Mouse (Mus musculus): ENCODE results near the gene Kif13a. TPM values are rescaled to one million over a fixed set of nuclear protein-coding genes. Genes with fewer than 3 reads are reported as not detected.

Gene Kif13a
- total RNA-seq, 4 experiments from 2014 or later, result 22.8 to 32.5 (median 26.4) TPM

DNA sequence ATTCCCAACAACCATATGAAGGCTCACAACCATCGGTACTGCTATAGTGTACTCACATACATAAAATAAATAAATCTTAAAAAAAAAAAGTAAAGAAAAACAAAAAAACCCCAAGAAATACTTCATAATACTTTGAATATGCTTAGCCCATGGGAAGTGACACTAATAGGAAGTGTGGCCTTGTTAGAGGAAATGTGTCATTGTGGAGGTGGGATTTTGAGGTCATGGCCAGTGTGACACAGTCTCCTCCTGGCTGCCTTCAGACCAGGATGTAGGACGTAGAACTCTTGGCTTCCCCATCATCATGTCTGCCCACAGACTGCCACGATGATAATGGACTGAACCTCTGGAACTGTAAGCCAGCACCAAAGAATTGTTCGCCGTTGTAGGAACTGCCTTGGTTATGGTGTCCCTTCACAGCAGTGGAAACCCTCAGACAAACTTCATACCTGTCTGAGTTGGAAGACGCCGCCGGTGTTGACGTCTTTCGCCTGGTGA, 143.6 kb downstream of the Kif13a start:
- DNase-seq (ENCODE audit: low spot score in 2 of 2), result no peak

DNA sequence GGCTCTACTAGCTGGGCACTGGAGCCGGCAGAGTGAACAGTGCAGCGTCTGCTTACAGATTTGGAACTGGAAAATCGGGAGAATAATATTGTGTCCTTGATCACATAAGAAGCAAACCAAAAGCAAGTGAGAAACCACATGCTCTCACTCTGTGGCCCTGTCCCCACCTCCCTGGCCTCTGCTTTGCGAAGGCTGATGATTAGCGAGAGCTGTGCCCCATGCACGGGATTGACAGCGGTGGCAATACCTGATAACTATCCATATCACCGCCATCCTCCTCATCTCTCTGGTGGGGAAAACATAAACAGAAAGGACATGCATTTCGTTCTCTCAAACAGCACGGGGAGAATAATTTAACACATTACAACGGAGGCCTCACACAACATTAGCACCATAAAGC, 149.3 kb downstream of the Kif13a start:
- no peak for DNase-seq (ENCODE audit: low spot score in 2 of 2)

DNA sequence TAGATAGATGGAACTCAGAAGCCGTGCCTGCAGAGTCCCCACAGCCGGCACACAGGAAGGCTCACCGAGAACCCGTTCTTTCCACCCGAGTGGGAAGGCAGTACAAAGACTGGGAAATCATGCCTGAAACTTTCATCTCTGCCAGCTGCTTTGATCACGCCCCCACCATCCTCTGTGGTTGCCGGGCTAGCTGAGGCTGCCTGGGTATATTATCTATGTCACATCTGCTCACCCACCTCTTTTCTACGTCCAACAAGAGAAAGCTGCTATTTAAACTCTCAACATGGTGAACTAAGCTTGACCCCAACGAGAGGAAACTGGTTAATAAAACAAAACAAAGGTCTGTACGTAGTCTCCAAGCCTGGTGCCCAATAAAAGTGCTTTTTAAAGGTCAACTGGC, 149.8 kb downstream of the Kif13a start:
- peak in 1 of 2 experiments; percentile 9 for DNase-seq (ENCODE audit: low spot score in 2 of 2)

DNA sequence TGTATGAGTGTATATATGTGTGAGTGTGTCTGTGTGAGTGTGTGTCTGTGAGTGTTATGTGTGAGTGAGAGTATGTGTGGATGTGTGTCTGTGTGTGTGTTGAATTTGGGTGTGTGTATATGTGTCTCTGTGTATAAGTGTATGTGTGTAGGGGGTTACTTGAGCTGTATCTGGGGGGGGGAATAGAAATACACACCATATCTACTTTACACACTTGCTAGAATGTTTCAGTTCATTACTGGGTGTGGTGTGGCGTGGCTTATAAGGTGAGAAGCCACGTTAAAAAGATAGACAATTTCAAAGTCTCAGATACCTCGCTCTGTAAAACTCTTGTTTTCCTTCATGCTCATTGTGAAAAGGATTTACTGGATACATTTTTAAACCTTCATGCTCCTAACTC, 152.2 kb downstream of the Kif13a start:
- no peak for DNase-seq (ENCODE audit: low spot score in 2 of 2)

DNA sequence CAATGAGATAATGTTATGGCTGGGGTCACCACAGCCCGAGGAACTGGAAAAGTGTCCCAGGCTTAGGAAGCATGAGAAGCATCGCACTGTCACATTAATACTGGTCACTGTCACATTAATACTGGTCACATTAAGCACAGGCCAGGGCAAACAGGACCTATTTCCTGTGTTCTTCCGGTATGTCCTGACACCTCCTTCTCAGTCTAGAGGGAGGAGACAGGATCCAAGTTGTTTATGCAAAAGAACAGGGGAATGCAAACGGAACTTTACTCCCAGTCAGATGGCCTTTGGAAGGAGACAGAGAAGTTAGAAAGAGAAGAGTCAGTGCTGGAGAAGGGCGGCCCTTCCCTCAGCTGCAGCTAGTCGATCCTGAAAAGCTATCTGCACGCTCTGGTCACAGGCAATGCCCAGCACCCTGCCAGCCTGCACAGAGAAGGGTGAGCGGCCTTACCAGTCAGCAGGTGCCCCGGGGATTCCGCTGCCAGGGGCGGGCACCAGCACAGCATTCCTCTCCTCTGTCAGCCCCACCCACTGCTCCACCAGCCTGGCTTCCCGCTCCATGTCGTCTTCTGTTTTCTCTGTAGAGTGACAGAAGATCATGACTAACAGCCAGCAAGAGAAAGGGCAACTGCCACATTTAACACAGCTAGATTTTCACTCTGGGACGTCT, 152.9 kb downstream of the Kif13a start:
- no peak for DNase-seq (ENCODE audit: low spot score in 2 of 2)

DNA sequence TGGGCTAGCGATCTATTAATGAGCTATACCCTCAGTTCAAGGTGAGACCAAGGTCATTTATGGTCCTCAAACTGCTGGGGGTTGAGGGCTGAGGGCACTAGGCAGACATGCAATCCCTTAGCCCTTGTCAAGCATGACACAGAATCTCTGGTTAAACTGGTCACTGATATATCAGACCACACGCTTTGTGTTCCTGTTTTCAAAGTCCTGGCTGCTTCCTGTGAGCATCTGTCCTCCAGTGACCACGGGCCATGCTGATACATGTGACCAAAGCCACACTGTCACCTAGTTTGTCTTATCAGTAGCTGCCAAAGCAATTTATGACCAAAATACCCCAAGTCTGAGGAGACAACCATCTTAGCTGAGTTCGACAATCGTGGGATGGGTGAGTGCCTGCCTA, 154.7 kb downstream of the Kif13a start:
- no peak for DNase-seq (ENCODE audit: low spot score in 2 of 2)

DNA sequence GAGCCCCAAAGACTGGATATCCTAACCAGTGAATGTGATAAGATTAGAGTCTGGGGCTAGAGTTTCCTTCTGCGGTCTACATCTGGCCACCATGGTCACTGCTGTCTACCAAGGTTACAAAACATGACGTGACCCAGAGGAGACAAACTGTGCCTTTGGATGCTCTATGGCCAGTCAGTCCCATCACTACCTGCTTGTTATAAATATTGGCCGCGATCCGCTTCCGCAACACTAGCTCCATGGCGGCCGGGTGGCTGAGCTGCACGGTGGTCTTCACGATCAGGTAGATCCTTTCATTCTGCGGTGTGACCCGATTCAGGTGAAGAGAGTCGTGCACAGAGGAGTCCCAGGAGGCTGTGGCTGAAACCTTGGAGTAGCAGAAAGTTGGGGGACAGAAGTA, 157.1 kb downstream of the Kif13a start:
- DNase-seq (ENCODE audit: low spot score in 2 of 2), result no peak

DNA sequence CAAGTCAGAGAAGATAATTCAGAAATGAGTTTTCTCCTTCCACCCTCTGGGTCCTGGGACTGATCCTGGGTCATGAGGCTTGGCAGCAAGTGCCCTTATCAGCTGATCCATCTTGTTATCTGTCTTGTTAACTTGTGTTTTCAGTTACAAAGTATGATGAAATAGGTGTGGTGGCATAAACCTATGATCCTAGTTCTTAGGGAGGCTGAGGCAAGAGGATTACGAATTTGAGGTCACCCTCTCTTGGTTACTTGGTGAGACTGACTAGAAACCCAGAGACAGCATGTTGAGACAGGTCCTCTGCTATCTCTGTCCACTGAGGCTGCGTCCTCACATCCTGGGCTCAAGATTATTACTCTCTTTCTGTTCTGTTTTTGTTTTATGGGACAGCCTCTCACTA, 164.3 kb downstream of the Kif13a start:
- no peak for DNase-seq (ENCODE audit: low spot score in 2 of 2)

DNA sequence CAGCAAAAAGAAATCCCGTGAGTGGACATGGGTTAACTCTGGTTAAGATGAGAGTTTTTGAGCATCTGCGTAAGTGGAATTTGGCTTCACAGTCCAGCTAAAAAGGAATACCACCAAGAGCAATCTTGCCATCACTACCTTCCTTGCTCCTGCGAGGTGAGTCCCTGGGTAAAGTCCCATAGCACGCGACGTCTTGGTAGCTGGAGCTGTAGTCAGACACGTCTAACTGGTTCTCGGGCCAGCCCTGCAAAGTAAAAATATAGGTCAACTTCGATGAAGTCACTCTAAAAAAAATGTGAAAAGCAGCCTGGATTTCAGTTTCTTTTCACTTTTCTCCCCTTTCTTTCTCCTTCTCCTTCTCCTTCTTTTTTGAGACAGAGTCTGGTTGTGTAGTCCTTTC, 166.5 kb downstream of the Kif13a start:
- DNase-seq (ENCODE audit: low spot score in 2 of 2), result no peak

DNA sequence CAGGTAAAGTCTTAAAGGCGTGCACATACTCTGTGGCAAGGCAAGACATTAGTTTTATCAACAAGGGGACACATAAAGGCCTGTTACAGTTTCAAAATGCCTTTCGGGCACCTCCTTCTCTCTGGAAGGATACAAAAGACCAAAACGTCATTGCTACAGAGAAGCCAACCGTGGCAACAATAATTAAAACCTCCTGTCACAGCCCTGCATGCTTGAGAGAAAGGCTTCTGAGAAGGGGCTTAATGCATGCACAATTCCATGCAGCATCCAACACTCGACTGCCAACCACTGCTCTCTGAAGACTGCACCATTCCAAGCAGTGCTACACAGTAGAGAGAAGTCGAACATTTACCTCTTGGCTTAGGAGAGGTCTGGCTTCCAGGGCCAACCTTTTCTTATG, 168.7 kb downstream of the Kif13a start:
- no peak for DNase-seq (ENCODE audit: low spot score in 2 of 2)

DNA sequence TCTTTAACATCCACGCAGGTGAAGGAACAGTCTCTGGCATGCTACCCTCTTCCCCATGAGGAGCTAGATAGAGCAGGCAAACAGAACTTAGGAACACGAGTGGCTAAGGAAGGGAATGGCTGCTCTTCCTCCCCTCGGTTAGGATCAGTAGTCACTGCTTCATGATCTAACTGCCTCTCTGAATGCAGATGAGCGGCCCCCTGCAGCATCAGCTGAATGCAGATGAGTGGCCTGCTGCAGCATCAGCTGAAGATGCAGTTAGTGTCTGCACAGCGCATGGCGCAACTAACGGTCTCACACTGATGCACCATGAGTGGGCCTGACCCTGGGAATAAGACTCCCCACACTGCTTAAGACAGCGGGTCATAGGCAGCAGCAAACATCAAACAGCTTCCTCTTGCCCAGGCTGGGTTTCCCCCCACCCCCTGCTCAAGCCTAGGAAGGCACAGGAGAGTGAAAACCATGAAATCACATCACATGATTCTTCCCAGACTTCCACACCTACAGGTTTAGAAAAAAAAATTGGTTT, 170.3 kb downstream of the Kif13a start:
- no peak for DNase-seq (ENCODE audit: low spot score in 2 of 2)

DNA sequence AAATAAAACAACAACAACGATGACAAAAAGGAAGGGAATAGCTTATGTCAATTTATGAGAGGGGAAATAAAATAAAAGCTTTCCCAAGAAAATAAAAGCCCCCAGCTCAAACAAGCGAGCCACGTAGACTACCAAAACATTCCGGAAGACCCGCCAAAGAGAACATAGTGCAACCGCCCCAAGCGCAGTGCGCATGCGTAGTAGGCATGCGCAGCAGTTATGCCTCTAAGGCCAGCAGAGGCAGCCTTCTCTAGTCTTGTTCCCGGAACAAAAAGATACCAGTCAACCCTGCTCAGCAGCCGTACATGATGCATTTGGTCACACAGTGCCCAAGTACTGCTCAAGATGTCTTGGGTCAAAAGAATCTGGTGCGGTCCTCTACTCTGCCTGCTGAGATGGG, 171.0 kb downstream of the Kif13a start:
- no peak for DNase-seq (ENCODE audit: low spot score in 2 of 2)

DNA sequence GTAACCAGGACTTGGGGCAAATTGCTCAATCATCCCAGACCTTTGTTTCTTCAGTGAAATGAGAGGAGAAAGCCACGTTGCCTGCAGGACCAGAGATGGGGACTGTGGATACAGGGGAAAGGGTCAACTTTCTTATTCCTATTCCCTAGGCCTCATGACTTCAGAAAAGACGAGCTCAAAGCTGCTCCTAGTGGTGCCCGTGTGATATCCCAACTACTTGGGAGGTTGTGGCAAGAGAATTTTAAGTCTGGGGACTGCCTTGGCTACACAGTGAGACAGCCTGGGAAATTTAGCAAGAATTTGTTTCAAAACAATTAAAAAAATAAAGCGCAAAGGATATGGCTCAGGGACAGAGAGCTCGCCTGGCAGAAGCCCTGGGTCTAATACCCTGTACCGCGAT, 171.7 kb downstream of the Kif13a start:
- DNase-seq (ENCODE audit: low spot score in 2 of 2), result no peak

DNA sequence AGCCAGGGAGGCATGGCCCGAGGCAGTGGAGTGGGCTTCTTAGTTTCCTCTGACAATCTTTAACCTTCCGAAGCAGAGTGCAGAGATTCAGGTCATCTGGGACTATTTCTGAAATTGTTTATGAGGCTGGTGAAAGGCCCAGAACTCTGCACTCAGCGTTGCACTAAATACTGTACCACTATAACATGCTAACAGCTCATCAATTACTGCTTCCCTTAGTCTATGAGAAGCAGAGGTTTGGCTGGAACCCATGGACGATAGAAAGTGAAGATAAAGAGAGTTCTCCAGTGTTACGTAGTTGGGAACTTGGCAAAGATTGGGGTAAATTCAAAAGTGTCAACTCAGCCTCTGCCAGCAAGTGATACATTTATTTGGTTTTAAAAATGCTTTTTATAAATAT, 176.4 kb downstream of the Kif13a start:
- no peak for DNase-seq (ENCODE audit: low spot score in 2 of 2)

DNA sequence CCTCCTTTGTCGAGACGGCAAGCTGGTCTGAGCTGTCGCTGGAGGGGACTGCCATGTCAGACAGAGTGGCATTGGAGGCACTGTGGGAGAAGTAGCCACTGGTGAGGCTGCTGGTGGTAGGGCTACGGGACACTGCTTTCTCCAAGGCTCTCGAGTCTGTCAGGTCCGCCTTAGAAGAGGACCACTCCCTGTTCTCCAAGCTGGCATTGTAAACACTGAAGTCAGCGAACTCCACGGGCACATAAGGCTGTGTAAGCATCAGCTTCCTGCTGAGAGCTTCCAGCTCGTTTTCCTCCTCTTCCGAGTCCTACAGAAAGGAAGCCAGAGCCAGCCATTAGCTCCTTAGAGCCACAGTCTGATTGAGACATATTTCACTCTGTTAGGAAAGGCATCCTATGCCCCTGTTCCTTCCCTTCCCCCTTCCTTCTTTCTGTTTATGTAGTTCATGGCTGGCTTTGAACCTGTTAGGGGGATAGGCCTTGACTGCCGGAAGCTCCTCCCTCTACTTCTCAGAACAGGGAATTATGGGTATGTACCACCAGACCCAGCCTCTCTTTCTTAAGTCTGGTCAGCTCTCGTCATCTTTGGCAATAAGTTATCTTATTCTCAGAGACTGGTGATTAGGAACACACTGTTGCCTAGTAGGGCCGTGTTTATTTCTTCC, 177.0 kb downstream of the Kif13a start:
- DNase-seq (ENCODE audit: low spot score in 2 of 2), result no peak

DNA sequence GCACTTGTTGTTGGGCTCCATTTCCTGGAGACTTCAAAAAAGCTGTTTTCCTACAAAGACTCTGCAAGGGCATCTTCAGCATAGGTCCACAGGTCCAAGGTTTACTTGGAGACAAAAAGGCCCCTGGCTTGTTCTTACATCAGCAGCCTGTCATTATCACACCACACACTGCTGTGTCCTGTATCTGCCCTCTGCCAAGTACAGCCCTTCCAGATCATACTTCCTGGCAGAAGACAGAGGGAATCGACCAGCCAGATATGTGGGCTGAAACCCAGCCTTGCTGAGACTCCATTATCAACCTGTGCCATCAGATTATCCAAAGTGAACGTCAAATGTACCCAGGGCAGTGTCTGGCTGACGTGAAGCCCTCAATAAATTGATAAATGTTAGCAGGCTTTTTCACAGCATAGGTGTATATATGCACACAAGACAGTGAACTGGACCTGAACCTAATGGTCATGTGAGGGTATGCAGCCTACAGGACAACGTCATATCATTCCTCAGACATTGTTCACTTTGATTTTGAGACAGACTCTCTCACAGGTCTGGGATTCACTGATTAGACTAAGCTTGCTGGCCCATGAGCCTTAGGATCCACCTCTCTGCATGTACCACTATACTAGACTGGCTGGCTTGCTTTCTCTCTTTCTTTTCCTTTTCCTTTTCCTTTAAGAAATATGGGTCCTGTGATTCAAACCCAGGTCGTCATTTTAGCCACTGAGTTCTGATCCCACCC, 181.4 kb downstream of the Kif13a start:
- DNase-seq (ENCODE audit: low spot score in 2 of 2), result no peak

DNA sequence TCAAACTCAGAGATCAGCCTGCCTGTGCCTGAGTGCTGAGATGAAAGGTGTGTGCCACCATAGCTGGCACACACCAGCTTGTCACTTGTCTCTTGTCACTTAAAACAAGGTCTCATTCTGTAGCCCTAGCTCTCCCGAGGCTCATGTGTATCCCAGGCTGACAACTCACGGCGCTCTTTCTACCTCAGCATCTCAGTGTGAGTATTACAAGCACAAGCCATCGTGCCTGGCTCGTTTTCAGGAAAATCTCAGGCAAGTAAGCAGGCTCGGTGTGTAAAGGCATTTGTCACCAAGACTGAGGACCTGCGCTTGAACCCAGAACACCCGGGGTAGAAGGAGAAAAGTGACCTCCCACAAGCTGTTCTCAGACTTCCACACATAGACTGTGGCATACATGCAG, 185.8 kb downstream of the Kif13a start:
- no peak for DNase-seq (ENCODE audit: low spot score in 2 of 2)

DNA sequence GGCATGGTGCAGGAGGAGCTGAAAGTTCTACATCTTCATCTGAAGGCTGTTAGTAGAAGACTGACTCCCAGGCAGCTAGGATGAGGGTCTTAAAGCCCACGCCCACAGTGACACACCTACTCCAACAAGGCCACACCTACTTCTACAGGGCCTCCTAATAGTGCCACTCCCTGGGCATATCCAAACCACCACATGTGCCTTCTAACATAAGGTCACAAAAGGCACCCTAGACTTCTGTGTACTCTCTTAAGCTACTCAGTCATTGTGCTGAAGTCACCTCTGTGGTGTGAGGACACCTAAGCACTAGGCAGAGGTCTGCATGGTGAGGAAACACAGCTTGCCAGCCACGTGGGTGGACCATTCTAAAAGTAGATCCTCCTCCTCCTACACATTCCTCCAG, 187.3 kb downstream of the Kif13a start:
- DNase-seq (ENCODE audit: low spot score in 2 of 2), result no peak

DNA sequence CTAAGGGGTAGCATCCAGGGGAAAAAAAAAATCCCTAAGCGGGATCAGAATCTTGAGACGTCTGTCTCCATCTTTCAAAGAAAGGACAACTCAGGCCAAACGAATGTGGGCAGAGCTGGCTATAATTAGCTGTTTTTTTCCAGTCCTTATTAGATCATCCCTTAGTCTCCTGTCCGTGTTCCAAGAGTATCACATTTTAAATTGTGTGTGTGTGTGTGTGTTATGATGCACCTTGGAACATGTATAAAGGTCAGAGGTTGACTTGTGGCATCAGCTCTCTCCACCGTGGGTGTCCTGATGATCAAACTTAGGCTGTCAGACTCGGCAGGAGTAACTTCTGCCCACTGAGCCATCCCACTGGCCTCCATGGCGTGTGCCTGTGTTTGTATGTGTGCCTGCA, 190.2 kb downstream of the Kif13a start:
- DNase-seq (ENCODE audit: low spot score in 2 of 2), result no peak

DNA sequence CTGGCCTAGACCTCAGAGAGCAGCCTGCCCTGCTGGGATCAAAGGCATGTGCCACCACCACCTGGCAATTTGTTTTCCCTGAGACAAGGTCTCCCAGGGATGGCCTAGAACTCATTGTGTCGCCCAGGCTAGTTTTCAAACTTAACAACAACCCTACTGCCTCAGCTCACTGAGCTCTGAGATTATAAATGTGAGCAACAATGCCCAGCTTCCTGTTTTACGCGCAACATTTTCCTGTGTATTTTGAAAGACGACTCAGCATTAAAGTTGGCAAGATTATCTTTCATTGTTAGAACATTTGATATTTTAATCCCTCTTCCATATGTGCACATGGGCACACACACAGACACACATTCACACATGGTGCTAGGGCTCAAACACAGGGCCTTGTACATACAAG, 192.2 kb downstream of the Kif13a start:
- DNase-seq (ENCODE audit: low spot score in 2 of 2), result no peak

DNA sequence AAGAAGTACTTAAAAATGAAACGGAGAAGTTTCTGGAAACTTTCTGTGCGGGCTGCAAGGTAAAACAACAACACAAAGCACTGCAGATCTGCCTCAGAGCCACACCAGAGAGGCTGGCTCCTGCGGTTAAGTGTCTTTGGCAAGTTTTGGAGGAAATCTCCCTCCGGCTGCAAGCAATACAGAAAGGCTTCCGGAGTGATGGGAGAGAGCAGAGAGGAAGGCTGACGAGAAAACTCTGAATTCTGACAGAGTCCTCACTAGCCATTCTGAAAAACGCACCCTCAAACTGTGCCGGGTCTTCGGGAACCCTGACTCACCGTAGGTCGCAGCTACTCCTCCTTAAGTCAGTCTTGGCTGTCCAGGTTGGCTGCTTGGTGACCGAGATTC, 193.2 kb downstream of the Kif13a start:
- no peak for DNase-seq (ENCODE audit: low spot score in 2 of 2)

DNA sequence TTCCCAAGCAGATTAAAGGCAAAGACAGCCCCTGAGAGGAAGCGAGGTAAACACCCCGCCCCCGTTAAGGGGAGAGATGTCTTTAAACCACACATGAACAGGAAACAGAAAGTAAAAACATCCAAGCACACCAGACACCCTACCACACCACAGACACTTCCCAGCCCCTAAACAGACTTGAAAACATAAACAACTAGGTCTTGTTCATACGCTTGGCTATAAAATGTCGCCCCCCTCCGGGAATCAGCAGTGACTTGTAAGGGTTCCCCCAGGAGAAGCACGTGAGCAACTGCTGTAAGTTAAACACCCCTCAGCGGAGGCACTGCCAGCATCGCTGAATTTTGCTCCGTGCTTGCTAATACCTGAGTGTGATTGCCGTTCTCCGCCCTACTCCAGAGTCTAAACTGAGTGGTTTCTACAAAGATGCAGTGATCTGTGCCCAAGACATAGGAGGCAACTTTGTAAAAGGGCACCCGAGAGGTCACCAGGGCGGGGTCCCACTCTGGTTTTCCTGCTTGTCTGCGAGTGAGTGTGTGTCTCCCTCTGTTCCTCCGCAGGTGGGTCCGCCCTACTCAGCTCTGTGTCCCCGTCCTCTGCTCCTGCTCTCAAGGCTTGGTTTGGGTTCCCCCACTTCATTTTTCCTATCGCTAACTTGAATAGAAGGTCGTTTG, 193.7 kb downstream of the Kif13a start:
- no peak for DNase-seq (ENCODE audit: low spot score in 2 of 2)

Measured in layer of hippocampus, adult 8-10 months (tissue).